Mouse (Mus musculus): ENCODE results near the gene Gm45062. TPM values are rescaled to one million over a fixed set of nuclear protein-coding genes. Genes with fewer than 3 reads are reported as not detected.

The Gm45062 gene
- polyA plus RNA-seq, 1 experiment from 2014 or later: 0.85 TPM

DNA sequence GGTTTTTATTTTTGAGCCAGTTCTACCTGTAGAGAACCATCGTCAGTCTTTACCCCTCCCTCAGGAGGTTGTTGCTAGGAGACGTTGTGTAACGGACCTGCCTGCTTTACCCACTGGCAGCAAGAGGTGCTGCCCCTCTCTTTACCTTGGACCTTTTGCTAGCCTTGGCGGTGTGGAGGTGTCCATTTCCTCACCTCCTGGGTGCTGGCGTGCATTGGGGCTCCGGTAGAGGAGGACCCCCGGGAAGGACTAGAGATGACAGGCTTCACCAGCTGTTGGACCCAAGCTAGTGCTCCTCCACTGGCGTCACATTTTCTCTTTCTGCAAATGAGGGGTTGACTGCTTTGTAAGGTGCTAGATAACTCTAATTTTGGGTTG, 406 bp downstream of the Gm45062 start:
- Histone ChIP-seq H3K4me3 (ENCODE audit: low read depth, low read length) (peak overlapping the region; percentile 86), H3K9me3 (ENCODE audit: low read length) (no peaks in the 10 kb centered on the region), H3K4me1 (ENCODE audit: insufficient read depth) (peaks cover 9% of the 10 kb centered on the region; the same call in 1 of the 2 replicates), H3K9ac (replicated peaks) (peak overlapping the region; percentile 69), H3K27me3 (ENCODE audit: insufficient read depth, low read length) (no peaks in the 10 kb centered on the region), H3K36me3 (replicated peaks; ENCODE audit: insufficient read depth, low read length) (0 out of 2 replicates have a peak, but pooled peaks cover 3% of the 10 kb centered on the region), H3K27ac (ENCODE audit: low read depth) (peak overlapping the region; percentile 88), H3K4me2 (ENCODE audit: low read depth, low read length) (peak overlapping the region; percentile 76)
- DNase-seq (no peak), ATAC-seq (no peak)
- under 1% methylated on average over 8 of the region's 8 CpGs for WGBS (ENCODE audit: insufficient replicate concordance)
- TF ChIP-seq CTCF (IDR thresholded peaks at IDR 0.05; ENCODE audit: low read depth): no peak

GRCm38 (mm10) chr6:8271047-8271446, 11.8 kb downstream of the Gm45062 start:
- DNase-seq (no peak), ATAC-seq (peak; percentile 80)
- H3K4me1 ChIP-seq (ENCODE audit: insufficient read depth): peaks cover 6% of the 10 kb centered on the region
- no peak for TF ChIP-seq EP300 (IDR thresholded peaks at IDR 0.05; ENCODE audit: low read depth)
- TF ChIP-seq CTCF (IDR thresholded peaks at IDR 0.05; ENCODE audit: low read depth): no peak
- H3K36me3 ChIP-seq (replicated peaks; ENCODE audit: insufficient read depth, low read length): peaks cover 2% of the 10 kb centered on the region; the same call in 1 of the 2 replicates
- WGBS (ENCODE audit: insufficient replicate concordance): 64% methylated on average over 3 of the region's 3 CpGs
- no peak overlapping the region for H3K9ac ChIP-seq (replicated peaks)
- no peak overlapping the region for H3K4me2 ChIP-seq (ENCODE audit: low read depth, low read length)
- H3K27me3 ChIP-seq (ENCODE audit: insufficient read depth, low read length): no peaks in the 10 kb centered on the region
- H3K9me3 ChIP-seq (ENCODE audit: low read length): no peaks in the 10 kb centered on the region
- no peak overlapping the region for H3K4me3 ChIP-seq (ENCODE audit: low read depth, low read length)
- H3K27ac ChIP-seq (ENCODE audit: low read depth): peak overlapping the region; percentile 62

- Histone ChIP-seq H3K27ac (ENCODE audit: low read depth) (0 out of 2 replicates have a peak overlapping the region, but pooled peaks have one; percentile 12), H3K4me2 (ENCODE audit: low read depth, low read length) (no peak overlapping the region), H3K36me3 (replicated peaks; ENCODE audit: insufficient read depth, low read length) (peaks cover 8% of the 10 kb centered on the region; the same call in 1 of the 2 replicates), H3K27me3 (ENCODE audit: insufficient read depth, low read length) (no peaks in the 10 kb centered on the region), H3K9ac (replicated peaks) (no peak overlapping the region), H3K4me1 (ENCODE audit: insufficient read depth) (peaks cover 4% of the 10 kb centered on the region), H3K4me3 (ENCODE audit: low read depth, low read length) (no peak overlapping the region), H3K9me3 (ENCODE audit: low read length) (no peaks in the 10 kb centered on the region)
- 32% methylated on average over 6 of the region's 6 CpGs for WGBS (ENCODE audit: insufficient replicate concordance)
- ATAC-seq (peak; percentile 59; the same call in 1 of the 2 replicates), DNase-seq (peak; percentile 66)
- TF ChIP-seq CTCF (IDR thresholded peaks at IDR 0.05; ENCODE audit: low read depth) (peak; percentile 82), EP300 (IDR thresholded peaks at IDR 0.05; ENCODE audit: low read depth) (no peak)
These were observed 15.3 kb downstream of the Gm45062 start for GRCm38 (mm10) chr6:8274387-8275054.

DNA sequence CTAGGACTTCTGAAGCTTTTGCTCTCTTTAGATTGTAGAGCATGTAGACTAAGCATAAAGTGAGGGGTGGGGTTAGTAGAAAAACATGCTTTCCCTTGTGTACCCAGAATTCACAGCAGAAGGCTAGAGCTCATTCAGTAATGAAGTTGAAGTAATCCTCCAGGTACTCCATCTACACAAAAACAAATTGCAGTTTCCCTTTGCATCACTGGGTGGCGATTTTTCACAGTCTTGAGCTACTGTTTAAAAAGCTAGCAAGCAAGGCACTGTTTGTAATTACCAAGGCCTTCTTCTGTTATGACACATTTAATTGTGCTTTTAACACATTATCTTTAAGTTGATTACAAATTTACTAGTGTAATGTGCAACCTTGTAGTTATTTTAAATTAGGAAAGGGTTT, 15.8 kb downstream of the Gm45062 start:
- ATAC-seq: peak; percentile 56; the same call in 1 of the 2 replicates
- H3K4me2 ChIP-seq (ENCODE audit: low read depth, low read length): no peak overlapping the region

GRCm38 (mm10) chr6:8276431-8276830, 17.2 kb downstream of the Gm45062 start:
- H3K4me2 ChIP-seq (ENCODE audit: low read depth, low read length): no peak overlapping the region
- H3K9ac ChIP-seq (replicated peaks): no peak overlapping the region
- H3K9me3 ChIP-seq (ENCODE audit: low read length): no peaks in the 10 kb centered on the region
- DNase-seq (no peak), ATAC-seq (no peak)
- H3K27me3 ChIP-seq (ENCODE audit: insufficient read depth, low read length): no peaks in the 10 kb centered on the region
- TF ChIP-seq EP300 (IDR thresholded peaks at IDR 0.05; ENCODE audit: low read depth) (no peak), CTCF (IDR thresholded peaks at IDR 0.05; ENCODE audit: low read depth) (no peak)
- no peaks in the 10 kb centered on the region for H3K4me1 ChIP-seq (ENCODE audit: insufficient read depth)
- 52% methylated on average over 4 of the region's 4 CpGs for WGBS (ENCODE audit: insufficient replicate concordance)
- H3K27ac ChIP-seq (ENCODE audit: low read depth): no peak overlapping the region
- H3K4me3 ChIP-seq (ENCODE audit: low read depth, low read length): no peak overlapping the region
- H3K36me3 ChIP-seq (replicated peaks; ENCODE audit: insufficient read depth, low read length): peaks cover 5% of the 10 kb centered on the region; the same call in 1 of the 2 replicates

More for the DNA sequence above, 15.8 kb downstream of the Gm45062 start:
- Histone ChIP-seq H3K27ac (ENCODE audit: low read depth) (0 out of 2 replicates have a peak overlapping the region, but pooled peaks have one; percentile 12), H3K36me3 (replicated peaks; ENCODE audit: insufficient read depth, low read length) (peaks cover 8% of the 10 kb centered on the region; the same call in 1 of the 2 replicates), H3K9ac (replicated peaks) (no peak overlapping the region), H3K27me3 (ENCODE audit: insufficient read depth, low read length) (no peaks in the 10 kb centered on the region), H3K4me3 (ENCODE audit: low read depth, low read length) (no peak overlapping the region), H3K9me3 (ENCODE audit: low read length) (no peaks in the 10 kb centered on the region), H3K4me1 (ENCODE audit: insufficient read depth) (no peaks in the 10 kb centered on the region)
- peak; percentile 42 for DNase-seq
- TF ChIP-seq EP300 (IDR thresholded peaks at IDR 0.05; ENCODE audit: low read depth) (no peak), CTCF (IDR thresholded peaks at IDR 0.05; ENCODE audit: low read depth) (peak; percentile 63)
- 12% methylated on average over 1 of the region's 1 CpGs for WGBS (ENCODE audit: insufficient replicate concordance)

GRCm38 (mm10) chr6:8278426-8279002, 19.3 kb downstream of the Gm45062 start:
- peak; percentile 59 for DNase-seq

More at GRCm38 (mm10) chr6:8278426-8279002, 19.3 kb downstream of the Gm45062 start:
- Histone ChIP-seq H3K27ac (ENCODE audit: low read depth) (no peak overlapping the region), H3K4me1 (ENCODE audit: insufficient read depth) (no peaks in the 10 kb centered on the region), H3K27me3 (ENCODE audit: insufficient read depth, low read length) (no peaks in the 10 kb centered on the region), H3K4me2 (ENCODE audit: low read depth, low read length) (no peak overlapping the region), H3K4me3 (ENCODE audit: low read depth, low read length) (no peak overlapping the region), H3K9me3 (ENCODE audit: low read length) (no peaks in the 10 kb centered on the region), H3K36me3 (replicated peaks; ENCODE audit: insufficient read depth, low read length) (peaks cover 5% of the 10 kb centered on the region; the same call in 1 of the 2 replicates), H3K9ac (replicated peaks) (no peak overlapping the region)
- TF ChIP-seq EP300 (IDR thresholded peaks at IDR 0.05; ENCODE audit: low read depth): no peak
- peak; percentile 63 for TF ChIP-seq CTCF (IDR thresholded peaks at IDR 0.05; ENCODE audit: low read depth)
- no peak for ATAC-seq
- 74% methylated on average over 5 of the region's 5 CpGs for WGBS (ENCODE audit: insufficient replicate concordance)
